Mouse (Mus musculus) heart, postnatal 0 days (tissue): Measurements from ENCODE around the gene Nmnat2. TPM values are rescaled to one million over a fixed set of nuclear protein-coding genes. Genes with fewer than 3 reads are reported as not detected.

Source experiments
- ATAC-seq: fragments of 200-750 bp; cut with Nextera tagmentation; 2 replicates; pipeline ENCODE4 v1.8.0; 2017; ENCODE audit warnings: low read depth, moderate number of reproducible peaks, moderate library complexity; ENCODE audit not compliant: insufficient read depth
- DNase-seq: peaks from one replicate; pipeline ENCODE4 v3.0.0-alpha.2; 2016; ENCODE audit warnings: low spot score
- H3K27ac ChIP-seq: fragments of 300-500 bp; sonication (generic); 2 replicates; pipeline ENCODE4 v1.5.1; 2014; ENCODE audit warnings: low read depth, mild to moderate bottlenecking
- H3K27me3 ChIP-seq: fragments of 300-500 bp; sonication (generic); 2 replicates; pipeline ENCODE4 v1.6.1; 2014; ENCODE audit warnings: low read length, mixed read lengths; ENCODE audit not compliant: control insufficient read depth, insufficient read depth
- H3K36me3 ChIP-seq: fragments of 300-500 bp; sonication (generic); replicated peaks from 2 replicates; pipeline ENCODE4 v1.6.1; 2014; ENCODE audit warnings: low read length, mixed read lengths; ENCODE audit not compliant: control insufficient read depth, insufficient read depth
- H3K4me1 ChIP-seq: fragments of 300-500 bp; sonication (generic); 2 replicates; pipeline ENCODE4 v1.6.1; 2014; ENCODE audit warnings: antibody characterized with exemption; ENCODE audit not compliant: control insufficient read depth, insufficient read depth
- H3K4me2 ChIP-seq: fragments of 300-500 bp; sonication (generic); 2 replicates; pipeline ENCODE4 v1.6.1; 2014; ENCODE audit warnings: low read depth, mild to moderate bottlenecking, low read length, moderate library complexity
- H3K4me3 ChIP-seq: fragments of 300-500 bp; sonication (generic); 2 replicates; pipeline ENCODE4 v1.5.1; 2014; ENCODE audit warnings: low read depth, low read length
- H3K9ac ChIP-seq: fragments of 300-500 bp; sonication (generic); replicated peaks from 2 replicates; pipeline ENCODE4 v1.6.1; 2014; ENCODE audit warnings: low read depth, low read length, mixed read lengths
- H3K9me3 ChIP-seq: fragments of 300-500 bp; sonication (generic); replicated peaks from 2 replicates; pipeline ENCODE4 v1.6.1; 2016; ENCODE audit warnings: low read length; ENCODE audit not compliant: control insufficient read depth
- CTCF ChIP-seq: IDR thresholded peaks from 2 replicates; pipeline ENCODE4 v1.5.1; 2016; ENCODE audit warnings: antibody characterized with exemption, control low read depth, low read depth
- EP300 ChIP-seq: IDR thresholded peaks from 2 replicates; pipeline ENCODE4 v1.6.1; 2016; ENCODE audit warnings: antibody characterized with exemption, low read depth
- WGBS: fragments of 180-500 bp; shearing (Covaris S2); extraction: QIAGEN DNeasy Blood & Tissue Kit; methylation state at CpG from one replicate; pipeline ENCODE4 v1.1.7; 2014; 5-methylcytosine and 5-hydroxymethylcytosine counted together
- polyA plus RNA-seq: library from polyadenylated mRNA; unstranded; fragments of >200 nt; fragmentation: Nextera tagmentation; extraction: Ambion mirVana; gene quantifications from 2 replicates; pipeline ENCODE4 v1.2.1, GENCODE M21; 2015
- total RNA-seq: library from RNA; depleted of rRNA; stranded (reverse); fragments of >200 nt; gene quantifications from 2 replicates; pipeline ENCODE4 v1.2.3, GENCODE M21; 2014; ENCODE audit warnings: low replicate concordance

Gene Nmnat2
- total and polyA plus RNA-seq, 2 experiments from 2014 or later: 0.57 to 0.69 TPM

GRCm38 (mm10) chr1:153053619-153054018 lies 98.8 kb downstream of the Nmnat2 start:
- Histone ChIP-seq H3K4me2 (no peak overlapping the region), H3K9ac (no peak overlapping the region), H3K27ac (no peak overlapping the region), H3K27me3 (no peaks in the 10 kb centered on the region), H3K36me3 (no peaks in the 10 kb centered on the region), H3K4me3 (no peak overlapping the region), H3K9me3 (no peaks in the 10 kb centered on the region), H3K4me1 (peaks cover 5% of the 10 kb centered on the region)
- DNase-seq: no peak
- no peak for ATAC-seq
- TF ChIP-seq EP300 (no peak), CTCF (no peak)
- WGBS: 60% methylated on average over 7 of the region's 7 CpGs

- H3K4me2 ChIP-seq: no peak overlapping the region
- H3K27ac ChIP-seq: no peak overlapping the region
- TF ChIP-seq EP300 (no peak), CTCF (no peak)
- H3K27me3 ChIP-seq: no peaks in the 10 kb centered on the region
- no peak overlapping the region for H3K9ac ChIP-seq
- DNase-seq (no peak), ATAC-seq (no peak)
- no peak overlapping the region for H3K4me3 ChIP-seq
- 49% methylated on average over 11 of the region's 11 CpGs for WGBS
- H3K9me3 ChIP-seq: no peaks in the 10 kb centered on the region
- peaks cover 5% of the 10 kb centered on the region for H3K4me1 ChIP-seq
- no peaks in the 10 kb centered on the region for H3K36me3 ChIP-seq
These were observed 99.5 kb downstream of the Nmnat2 start for GRCm38 (mm10) chr1:153054112-153054821.

- Histone ChIP-seq H3K4me2 (no peak overlapping the region), H3K4me1 (no peaks in the 10 kb centered on the region), H3K27me3 (no peaks in the 10 kb centered on the region), H3K4me3 (no peak overlapping the region), H3K36me3 (no peaks in the 10 kb centered on the region), H3K9ac (no peak overlapping the region), H3K27ac (no peak overlapping the region), H3K9me3 (no peaks in the 10 kb centered on the region)
- ATAC-seq (no peak), DNase-seq (no peak)
- 71% methylated on average over 7 of the region's 7 CpGs for WGBS
- TF ChIP-seq EP300: no peak
- TF ChIP-seq CTCF: no peak
These were observed 103.5 kb downstream of the Nmnat2 start for GRCm38 (mm10) chr1:153058290-153058689.

GRCm38 (mm10) chr1:153059626-153060025 lies 104.8 kb downstream of the Nmnat2 start:
- Histone ChIP-seq H3K4me1 (no peaks in the 10 kb centered on the region), H3K36me3 (no peaks in the 10 kb centered on the region), H3K9me3 (no peaks in the 10 kb centered on the region), H3K27me3 (no peaks in the 10 kb centered on the region), H3K9ac (no peak overlapping the region), H3K4me2 (no peak overlapping the region), H3K27ac (no peak overlapping the region), H3K4me3 (no peak overlapping the region)
- WGBS: 86% methylated on average over 9 of the region's 9 CpGs
- TF ChIP-seq EP300: no peak
- TF ChIP-seq CTCF: no peak
- DNase-seq: no peak
- no peak for ATAC-seq

- Histone ChIP-seq H3K9me3 (no peaks in the 10 kb centered on the region), H3K27me3 (no peaks in the 10 kb centered on the region), H3K36me3 (no peaks in the 10 kb centered on the region), H3K9ac (no peak overlapping the region), H3K4me1 (0 out of 2 replicates have a peak, but pooled peaks cover 6% of the 10 kb centered on the region), H3K4me3 (no peak overlapping the region), H3K27ac (no peak overlapping the region), H3K4me2 (no peak overlapping the region)
- TF ChIP-seq CTCF (no peak), EP300 (no peak)
- WGBS: 52% methylated on average over 7 of the region's 7 CpGs
- DNase-seq (no peak), ATAC-seq (no peak)
These were observed 107.8 kb downstream of the Nmnat2 start for GRCm38 (mm10) chr1:153062547-153062946.
